Mouse (Mus musculus) spleen, adult 2 months (tissue): ENCODE measurements at regions not wholly inside any gene's neighbourhood (a gene's known extent, or its start where the extent isn't known, plus 50 kb on each side); places are given as distances from the start of the nearest gene placed in this dataset.

Source experiments
- CTCF ChIP-seq: fragments of 200-500 bp; IDR thresholded peaks from 2 replicates; pipeline ENCODE4 v1.5.1; 2011; ENCODE audit warnings: mild to moderate bottlenecking, inconsistent platforms; ENCODE audit not compliant: insufficient read depth, insufficient read length, insufficient replicate concordance; ENCODE audit errors: extremely low read depth
- POLR2A ChIP-seq: fragments of 200-500 bp; IDR thresholded peaks from 2 replicates; pipeline ENCODE4 v1.6.1; 2011; ENCODE audit warnings: low read depth, low read length, inconsistent platforms

GRCm38 (mm10) chr5:39000643-39001042 lies 124.0 kb upstream of the Clnk start:
- TF ChIP-seq POLR2A = no peak
- no peak for TF ChIP-seq CTCF
